Mouse (Mus musculus) embryonic fibroblast, embryonic 13.5 days (primary cell): ENCODE data around the gene Ptn. TPM values are rescaled to one million over a fixed set of nuclear protein-coding genes. Genes with fewer than 3 reads are reported as not detected.
"Not testable (repeated sequence)": the region's sequence is repeated elsewhere in the genome, so short reads cannot be mapped to it uniquely, and the experiment has no call there.

ENCODE experiments used
- H3K27ac ChIP-seq: 2 replicates; pipeline ENCODE4 v1.5.1; 2012; ENCODE audit warnings: low read length, control low read depth, inconsistent platforms; ENCODE audit not compliant: insufficient read depth
- H3K4me1 ChIP-seq: 2 replicates; pipeline ENCODE4 v1.6.1; 2011; ENCODE audit warnings: low read length; ENCODE audit not compliant: control insufficient read depth, insufficient read depth
- H3K4me3 ChIP-seq: 2 replicates; pipeline ENCODE4 v1.5.1; 2011; ENCODE audit warnings: mild to moderate bottlenecking, control low read depth, low read length; ENCODE audit not compliant: insufficient read depth
- CTCF ChIP-seq: IDR thresholded peaks from 2 replicates; pipeline ENCODE4 v1.5.1; 2011; ENCODE audit warnings: mild to moderate bottlenecking, control low read depth, low read length, moderate library complexity, borderline replicate concordance; ENCODE audit not compliant: insufficient read depth
- POLR2A ChIP-seq: IDR thresholded peaks from 2 replicates; pipeline ENCODE4 v1.6.1; 2011; ENCODE audit warnings: low read depth, mild to moderate bottlenecking, control low read depth, low read length, moderate library complexity
- polyA plus RNA-seq: library from polyadenylated mRNA; stranded (reverse); fragments of >200 nt; gene quantifications from 2 replicates; pipeline ENCODE4 v1.2.4, GENCODE M21; 2011; ENCODE audit warnings: low read depth; ENCODE audit not compliant: missing spikeins, insufficient read length

Ptn gene
- polyA plus RNA-seq, 1 experiment: 1,598 TPM

- Histone ChIP-seq H3K4me3 (no peak overlapping the region), H3K4me1 (no peaks in the 10 kb centered on the region; the same call in 1 of the 2 replicates), H3K27ac (no peak overlapping the region)
- no peak for TF ChIP-seq POLR2A
- no peak for TF ChIP-seq CTCF
Observed at GRCm38 (mm10) chr6:36769012-36769411, 41.0 kb downstream of the Ptn start.

GRCm38 (mm10) chr6:36766941-36767340, 43.1 kb downstream of the Ptn start:
- no peaks in the 10 kb centered on the region; the same call in 1 of the 2 replicates for H3K4me1 ChIP-seq
- TF ChIP-seq POLR2A (no peak), CTCF (no peak)
- no peak overlapping the region for H3K4me3 ChIP-seq
- H3K27ac ChIP-seq: no peak overlapping the region

DNA sequence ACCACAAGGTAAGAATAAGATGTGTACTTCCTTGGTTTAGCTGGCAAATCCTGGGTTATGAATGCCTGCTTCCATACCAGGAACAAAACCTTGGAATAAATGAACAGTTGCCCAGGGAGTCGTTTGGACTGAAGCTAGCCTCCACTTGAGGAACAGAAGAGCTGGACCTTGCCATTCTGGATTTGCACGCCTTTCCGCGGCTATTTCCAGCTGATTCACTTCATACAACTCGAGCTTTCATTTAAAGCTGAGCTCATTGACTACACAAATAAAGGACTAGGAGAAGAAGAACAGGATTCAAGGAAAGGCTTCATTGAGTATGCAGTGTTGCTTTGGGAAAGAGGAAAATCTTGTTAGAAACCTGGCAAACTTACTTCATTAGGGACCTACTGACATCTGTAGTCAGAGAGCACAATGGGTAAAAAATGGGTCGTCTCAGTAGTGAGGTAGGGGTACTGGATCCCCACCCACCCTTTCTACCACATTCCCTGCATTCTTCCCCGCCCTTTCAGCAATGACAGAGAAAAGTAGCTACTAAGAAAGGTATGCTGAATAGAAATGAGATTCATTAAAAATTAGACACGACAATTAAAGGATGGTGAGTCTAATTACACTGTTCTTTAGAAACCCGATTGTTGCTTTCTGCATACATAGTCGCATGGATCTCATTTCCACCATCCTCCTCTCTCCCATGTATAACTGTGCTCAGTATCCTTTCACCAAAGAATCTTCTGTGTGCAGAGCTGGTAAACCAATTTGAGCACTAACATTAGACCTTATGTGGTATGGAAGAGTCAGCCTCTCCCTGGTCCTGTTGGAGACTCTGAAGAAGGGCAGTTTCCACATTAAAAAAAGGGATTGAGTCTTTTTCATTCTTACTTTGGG, 54.8 kb downstream of the Ptn start:
- TF ChIP-seq CTCF (no peak), POLR2A (no peak)
- H3K4me3 ChIP-seq: no peak overlapping the region
- H3K27ac ChIP-seq: no peak overlapping the region
- H3K4me1 ChIP-seq: no peaks in the 10 kb centered on the region

DNA sequence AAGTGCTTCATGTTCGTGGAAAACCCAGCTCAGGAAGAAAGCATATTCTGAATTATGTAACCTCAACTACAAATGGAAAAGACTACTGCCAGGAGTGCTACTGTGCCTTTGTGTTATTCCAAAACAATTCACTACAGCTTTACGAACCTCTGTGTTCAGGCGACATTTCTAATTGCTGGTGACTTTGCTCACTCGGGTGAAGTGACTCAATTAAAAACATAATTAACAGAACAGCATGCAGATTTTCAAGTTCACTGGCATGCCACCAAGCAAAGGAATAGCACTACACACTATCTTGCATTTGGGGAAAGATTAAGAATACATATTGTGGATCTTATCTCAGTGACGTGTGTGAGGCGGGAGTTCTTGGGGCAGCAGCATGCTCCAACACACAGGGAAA, 57.1 kb downstream of the Ptn start:
- TF ChIP-seq CTCF (no peak), POLR2A (no peak)
- Histone ChIP-seq H3K4me1 (no peaks in the 10 kb centered on the region), H3K27ac (no peak overlapping the region), H3K4me3 (no peak overlapping the region)

- Histone ChIP-seq H3K27ac (no peak overlapping the region), H3K4me3 (no peak overlapping the region), H3K4me1 (no peaks in the 10 kb centered on the region)
- TF ChIP-seq CTCF (no peak), POLR2A (no peak)
Observed at GRCm38 (mm10) chr6:36739811-36740210, 70.2 kb downstream of the Ptn start.

- no peaks in the 10 kb centered on the region for H3K4me1 ChIP-seq
- H3K27ac ChIP-seq: no peak overlapping the region
- TF ChIP-seq POLR2A: no peak
- no peak for TF ChIP-seq CTCF
- no peak overlapping the region for H3K4me3 ChIP-seq
Observed at GRCm38 (mm10) chr6:36736763-36737162, 73.3 kb downstream of the Ptn start.

GRCm38 (mm10) chr6:36735622-36736021, 74.4 kb downstream of the Ptn start:
- not testable (repeated sequence) for H3K27ac ChIP-seq, H3K4me3 ChIP-seq, H3K4me1 ChIP-seq

- H3K4me1 ChIP-seq, H3K4me3 ChIP-seq: not testable (repeated sequence)
Observed at GRCm38 (mm10) chr6:36729811-36730210, 80.2 kb downstream of the Ptn start.

DNA sequence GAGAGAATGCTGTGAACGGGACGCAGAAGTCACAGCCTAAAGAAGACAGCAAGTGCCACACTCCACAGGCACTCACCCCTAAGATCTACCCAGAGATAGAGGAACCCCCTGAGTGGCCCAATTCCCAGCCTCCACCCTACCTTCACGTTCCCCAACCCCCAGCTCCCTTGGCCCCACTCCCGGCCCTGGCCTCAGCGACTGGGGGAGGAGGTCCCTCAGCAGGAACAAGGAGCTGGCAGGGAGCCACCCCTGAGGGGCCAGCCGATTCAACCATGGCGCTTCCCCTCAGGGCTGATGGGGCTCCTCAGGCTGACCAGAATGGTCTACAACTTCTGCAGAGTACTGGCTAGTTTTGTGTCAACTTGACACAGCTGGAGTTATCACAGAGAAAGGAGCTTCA, 81.9 kb downstream of the Ptn start:
- no peak for TF ChIP-seq CTCF
- no peak for TF ChIP-seq POLR2A
- Histone ChIP-seq H3K4me3 (no peak overlapping the region), H3K4me1 (0 out of 2 replicates have a peak, but pooled peaks cover 2% of the 10 kb centered on the region), H3K27ac (no peak overlapping the region; the same call in 1 of the 2 replicates)

More at GRCm38 (mm10) chr6:36729811-36730210, 80.2 kb downstream of the Ptn start:
- not testable (repeated sequence) for H3K27ac ChIP-seq

DNA sequence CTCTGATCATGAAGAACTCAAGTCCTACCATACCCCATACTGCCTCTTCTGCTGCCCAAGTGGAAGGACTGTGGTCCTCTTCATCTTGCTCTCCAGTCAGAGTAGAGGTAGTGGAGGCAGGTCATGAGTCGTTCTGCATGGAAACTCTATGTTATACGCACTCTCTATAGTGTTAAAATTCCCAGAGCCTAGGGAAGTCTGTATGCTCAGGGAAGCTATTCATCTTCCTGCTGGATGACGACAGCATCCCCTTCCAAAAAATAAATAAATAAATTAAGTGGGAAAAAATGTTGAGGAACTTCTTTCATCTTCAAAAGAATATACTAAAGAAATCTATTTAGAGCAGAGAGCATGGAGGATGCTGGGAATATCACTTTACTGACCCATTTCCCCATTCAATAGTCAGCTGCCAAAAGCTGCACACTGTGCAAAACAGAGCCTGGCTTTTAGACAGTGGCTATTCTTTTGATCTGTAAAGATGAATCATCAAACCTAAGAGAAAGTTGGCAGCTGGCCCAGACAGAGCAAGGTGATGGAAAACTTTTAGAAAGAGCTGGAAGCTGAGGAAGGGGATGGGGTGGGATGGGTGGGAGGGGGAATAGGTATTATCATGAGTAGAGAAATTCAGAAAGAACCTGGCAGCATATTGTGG, 84.4 kb downstream of the Ptn start:
- Histone ChIP-seq H3K4me1 (0 out of 2 replicates have a peak, but pooled peaks cover 2% of the 10 kb centered on the region), H3K27ac (no peak overlapping the region), H3K4me3 (no peak overlapping the region)
- TF ChIP-seq POLR2A (no peak), CTCF (no peak)
